Mouse (Mus musculus) left cerebral cortex, adult 2 months (tissue): ENCODE measurements around the gene Prpf38a. TPM values are rescaled to one million over a fixed set of nuclear protein-coding genes. Genes with fewer than 3 reads are reported as not detected.

ENCODE experiments used
- DNase-seq, 2 experiments: peaks; one replicate each; pipeline ENCODE4 v3.0.0; 2021 to 2022; ENCODE audit warnings: low spot score in 2 of 2, mixed read lengths in 1 of 2; ENCODE audit errors: extremely low spot score in 1 of 2
- H3K27ac ChIP-seq: fragments of 200-600 bp; 2 replicates; pipeline ENCODE4 v1.8.1; 2022
- H3K4me3 ChIP-seq: fragments of 200-600 bp; 2 replicates; pipeline ENCODE4 v1.8.1; 2022
- CTCF ChIP-seq: fragments of 200-600 bp; IDR thresholded peaks from 2 replicates; pipeline ENCODE4 v1.8.1; 2022; ENCODE audit warnings: antibody characterized with exemption, mild to moderate bottlenecking, moderate library complexity
- intact Hi-C: fragments of 180-260 bp; cut with DNase I; formaldehyde crosslinking; loops from one replicate; pipeline ENCODE4 v1.15.1; 2025
- total RNA-seq, 2 experiments: library from RNA; stranded (reverse); gene quantifications; 2 replicates each; pipeline ENCODE4 v1.2.3; 2021

Gene Prpf38a
- total RNA-seq, 2 experiments from 2014 or later, result 28.5 to 29.3 TPM

DNA sequence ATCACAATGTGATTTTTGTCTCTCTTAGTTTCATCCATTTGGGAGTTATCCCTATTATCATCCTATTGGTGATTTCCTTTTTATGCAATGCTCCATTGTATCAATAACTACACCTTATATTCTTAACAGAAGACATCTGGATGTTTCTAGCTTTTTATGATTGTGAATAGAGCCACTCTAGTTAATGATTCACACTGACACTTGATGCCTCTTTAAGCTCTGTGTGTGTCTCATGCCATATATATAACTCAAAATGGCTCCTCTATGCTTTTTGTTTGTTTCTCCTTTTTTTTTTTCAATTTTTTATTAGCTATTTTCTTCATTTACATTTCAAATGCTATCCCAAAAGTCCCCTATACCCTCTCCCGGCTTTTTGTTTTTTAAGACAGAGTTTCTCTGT is 16.6 kb upstream of the Prpf38a start:
- Histone ChIP-seq H3K27ac (no peak overlapping the region), H3K4me3 (no peak overlapping the region)
- intact Hi-C loops, result no loop called here
- no peak for DNase-seq
- no peak for TF ChIP-seq CTCF

DNA sequence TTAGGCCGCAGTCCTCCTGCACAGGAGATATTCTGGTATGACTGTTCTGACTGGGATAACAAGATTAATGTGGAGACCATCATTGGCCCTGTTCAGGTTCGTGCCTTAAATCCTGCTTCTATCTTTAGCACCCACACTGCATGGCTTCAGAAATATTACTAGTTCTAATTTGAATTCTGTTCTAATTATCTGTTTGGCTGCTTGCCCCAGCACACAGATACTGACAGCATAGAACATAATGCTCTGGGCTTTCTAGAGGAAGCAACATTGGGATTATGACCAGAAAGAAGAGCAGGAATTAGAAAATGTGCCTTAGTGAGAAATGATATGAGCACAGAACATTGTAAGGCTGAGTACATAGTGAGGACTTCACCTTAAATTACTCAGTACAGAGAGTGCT is 14.2 kb upstream of the Prpf38a start:
- intact Hi-C loops, result no loop called here
- DNase-seq, result no peak
- no peak overlapping the region for H3K27ac ChIP-seq
- TF ChIP-seq CTCF, result no peak
- no peak overlapping the region for H3K4me3 ChIP-seq

DNA sequence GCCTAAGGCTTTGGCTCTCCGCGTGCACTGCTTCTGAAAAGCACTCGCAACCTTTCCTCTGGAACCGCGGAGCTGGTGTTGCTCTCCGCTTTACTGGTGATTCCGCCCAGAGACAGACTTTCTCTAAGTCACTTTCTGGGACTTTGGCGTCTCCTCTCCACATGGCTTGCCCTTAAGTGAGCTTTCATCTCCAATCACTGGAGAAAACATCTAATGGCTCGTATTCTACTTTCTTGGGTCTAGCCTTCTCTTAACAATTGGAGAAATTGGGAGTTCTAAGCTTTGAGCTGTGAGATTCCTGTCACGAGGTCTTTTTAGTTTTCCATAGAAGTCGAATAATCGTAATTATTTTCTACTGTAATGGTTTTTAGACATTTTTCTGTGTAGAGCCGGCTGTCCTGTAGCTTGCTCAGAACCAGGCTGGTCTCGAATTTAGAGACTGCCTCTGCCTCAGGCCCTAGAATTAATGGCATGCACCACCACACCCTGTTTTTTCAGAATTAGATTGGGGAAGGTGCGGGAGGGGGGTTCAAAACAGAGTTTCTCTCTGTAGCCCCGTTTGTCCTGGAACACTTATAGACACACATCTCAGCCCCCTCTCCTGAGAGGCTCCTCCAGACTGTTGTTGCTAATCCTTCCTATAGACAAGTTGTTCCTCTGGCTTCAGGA is 741 bp upstream of the Prpf38a start:
- intact Hi-C loops, result loop anchor here (1.0 to 5.0 kb wide), 3 partner anchors 39 to 252 kb away; partner anchors contain the start of genes Btf3l4, Cc2d1b and Txndc12
- peak overlapping the region; percentile 87 for H3K4me3 ChIP-seq
- no peak for DNase-seq
- no peak overlapping the region for H3K27ac ChIP-seq
- no peak for TF ChIP-seq CTCF

DNA sequence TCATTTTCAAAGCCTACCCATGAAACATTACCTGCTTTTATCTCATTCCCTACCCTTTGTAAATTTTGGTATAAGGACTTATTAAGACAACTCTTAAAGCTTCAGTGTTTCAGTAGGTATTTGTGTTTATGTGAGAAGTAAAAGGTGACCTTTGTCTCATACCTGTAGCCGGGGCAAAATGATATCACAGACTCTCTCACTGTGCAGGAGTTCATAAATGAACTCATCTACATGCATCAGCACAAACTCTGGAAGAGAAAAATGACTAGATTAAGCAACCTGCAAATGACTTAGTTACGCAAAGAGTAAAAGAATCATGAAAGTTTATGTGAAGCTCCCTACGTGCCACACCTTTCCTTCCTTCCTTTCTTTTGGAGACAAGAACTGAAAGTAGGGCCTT is 6.5 kb downstream of the Prpf38a start:
- TF ChIP-seq CTCF, result no peak
- no peak overlapping the region for H3K27ac ChIP-seq
- H3K4me3 ChIP-seq, result no peak overlapping the region
- DNase-seq, result no peak
- intact Hi-C loops, result no loop called here

DNA sequence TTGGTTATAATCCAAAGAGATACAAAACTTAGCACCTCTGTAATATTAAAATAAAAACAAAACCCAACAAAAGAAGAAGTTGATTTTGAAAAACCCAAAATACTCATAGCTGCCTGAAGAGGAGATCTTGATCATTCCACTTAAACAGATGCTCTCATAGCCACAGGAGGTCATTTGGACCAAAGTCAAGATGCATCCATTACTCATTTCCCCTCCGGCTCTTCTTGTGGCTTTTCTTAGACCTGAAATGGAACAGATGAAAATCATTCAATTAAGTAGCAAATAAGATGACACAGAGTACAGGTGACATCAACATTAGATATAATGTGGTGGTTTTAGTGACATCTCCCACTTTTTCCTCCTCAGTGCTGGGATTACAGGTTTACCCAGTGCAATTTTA is 14.1 kb downstream of the Prpf38a start:
- Histone ChIP-seq H3K4me3 (no peak overlapping the region), H3K27ac (no peak overlapping the region)
- intact Hi-C loops, result no loop called here
- TF ChIP-seq CTCF, result no peak
- DNase-seq, result no peak

DNA sequence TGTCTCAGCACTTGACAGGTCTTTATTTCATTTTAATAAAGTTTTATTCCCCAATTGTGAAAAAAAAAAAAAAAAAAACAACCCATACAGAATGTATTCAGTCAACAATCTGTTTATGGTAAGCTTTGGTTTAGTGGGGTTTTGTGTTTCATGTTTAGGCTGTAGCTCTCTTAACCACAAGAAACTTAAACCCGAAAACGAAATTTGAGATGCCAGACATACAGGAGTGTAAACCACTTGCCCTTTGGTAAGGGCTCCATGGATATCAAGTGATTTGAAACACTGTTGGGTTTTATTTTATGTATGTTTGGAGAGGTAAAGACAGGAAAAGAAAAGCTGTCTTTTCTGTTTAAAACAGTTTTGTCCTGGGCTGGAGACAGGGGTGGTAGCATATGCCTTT is 39.4 kb downstream of the Prpf38a start:
- no peak for TF ChIP-seq CTCF
- Histone ChIP-seq H3K4me3 (no peak overlapping the region), H3K27ac (no peak overlapping the region)
- DNase-seq, result no peak
- intact Hi-C loops, result no loop called here

Other genes starting within 250 kb of the Prpf38a start
- not detected for gene Shisal2a, start 196.0 kb downstream of the Prpf38a start, total RNA-seq
- 1 to 10 TPM; 4.7 to 4.8 TPM for gene Gpx7, start 172.4 kb downstream of the Prpf38a start, total RNA-seq
- gene Tut4, start 119.9 kb downstream of the Prpf38a start, total RNA-seq, result 10 to 100 TPM; 40.9 to 43.5 TPM
- gene Orc1, start 87 bp upstream of the Prpf38a start, total RNA-seq, result not detected
- 10 to 100 TPM; 35.5 to 40.3 TPM for gene Cc2d1b, start 40.6 kb upstream of the Prpf38a start, total RNA-seq
- gene 3110021N24Rik, start 140.3 kb upstream of the Prpf38a start, total RNA-seq, result 1 to 10 TPM in 1 of 2 experiments, under 1 TPM in 1; 0.93 to 1.6 TPM
- gene Zfyve9, start 201.5 kb upstream of the Prpf38a start, total RNA-seq, result 10 to 100 TPM; 66.4 to 78.5 TPM